Mouse (Mus musculus) C2C12 (cell line): ENCODE results near the gene E030018B13Rik.

Source experiments
- CEBPB ChIP-seq: IDR thresholded peaks from one replicate; pipeline ENCODE4 v1.6.1; 2011; ENCODE audit warnings: low read depth, mild to moderate bottlenecking, control low read depth, moderate library complexity
- CTCF ChIP-seq: IDR thresholded peaks from one replicate; pipeline ENCODE4 v1.5.1; 2011; ENCODE audit not compliant: control insufficient read depth, insufficient read depth, insufficient read length
- MAX ChIP-seq: IDR thresholded peaks from one replicate; pipeline ENCODE4 v1.6.1; 2011; ENCODE audit warnings: mild to moderate bottlenecking, control low read depth
- MYOD1 ChIP-seq: IDR thresholded peaks from one replicate; pipeline ENCODE4 v1.6.1; 2011; ENCODE audit warnings: low read depth; ENCODE audit not compliant: control insufficient read depth, insufficient read length
- MYOG ChIP-seq: IDR thresholded peaks from one replicate; pipeline ENCODE4 v1.6.1; 2011; ENCODE audit not compliant: control insufficient read depth, insufficient read length; ENCODE audit errors: extremely low read depth
- USF1 ChIP-seq: IDR thresholded peaks from one replicate; pipeline ENCODE4 v1.6.1; 2011; ENCODE audit warnings: low read depth, mild to moderate bottlenecking, control low read depth, moderate library complexity

DNA sequence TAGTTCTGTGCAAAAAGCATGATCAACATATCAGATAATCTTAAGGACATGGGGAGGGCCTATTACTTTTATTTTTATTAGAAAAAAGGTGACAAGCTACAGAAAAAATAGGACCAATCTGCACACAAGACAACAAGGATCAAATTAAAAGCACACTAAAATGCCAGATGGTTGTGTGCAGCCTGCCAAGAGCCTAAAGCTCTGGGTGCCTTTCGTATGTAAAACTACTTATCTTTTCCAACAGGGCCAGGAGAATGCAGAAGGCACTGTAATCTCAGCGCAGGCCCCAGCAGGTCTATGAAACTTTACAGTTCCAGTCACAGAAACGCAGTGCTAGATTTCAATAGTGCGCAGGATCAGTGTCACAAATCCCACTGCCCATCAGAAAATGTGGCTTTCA is 22.9 kb upstream of the E030018B13Rik start:
- no peak for TF ChIP-seq CTCF
- TF ChIP-seq MAX: no peak
- TF ChIP-seq MYOG: no peak
- TF ChIP-seq CEBPB: no peak
- no peak for TF ChIP-seq MYOD1
- TF ChIP-seq USF1: no peak
